Mouse (Mus musculus) forebrain, embryonic 12.5 days (tissue): ENCODE measurements around the gene Mcm3ap. TPM values are rescaled to one million over a fixed set of nuclear protein-coding genes. Genes with fewer than 3 reads are reported as not detected.

Experiments
- ATAC-seq: fragments of 200-750 bp; cut with Nextera tagmentation; 2 replicates; pipeline ENCODE4 v1.8.0; 2017; ENCODE audit warnings: moderate TSS enrichment; ENCODE audit not compliant: low FRiP score
- H3K27ac ChIP-seq: fragments of 300-500 bp; sonication (generic); 2 replicates; pipeline ENCODE4 v1.5.1; 2016; ENCODE audit warnings: mild to moderate bottlenecking
- H3K27me3 ChIP-seq: fragments of 300-500 bp; sonication (generic); 2 replicates; pipeline ENCODE4 v1.6.1; 2016; ENCODE audit warnings: mild to moderate bottlenecking
- H3K36me3 ChIP-seq: fragments of 300-500 bp; sonication (generic); replicated peaks from 2 replicates; pipeline ENCODE4 v1.6.1; 2016; ENCODE audit warnings: mild to moderate bottlenecking
- H3K4me1 ChIP-seq: fragments of 300-500 bp; sonication (generic); 2 replicates; pipeline ENCODE4 v1.6.1; 2016
- H3K4me2 ChIP-seq: fragments of 300-500 bp; sonication (generic); 2 replicates; pipeline ENCODE4 v1.6.1; 2016; ENCODE audit warnings: mild to moderate bottlenecking, moderate library complexity
- H3K4me3 ChIP-seq: fragments of 300-500 bp; sonication (generic); replicated peaks from 2 replicates; pipeline ENCODE4 v1.5.1; 2016; ENCODE audit warnings: mild to moderate bottlenecking
- H3K9ac ChIP-seq: fragments of 300-500 bp; sonication (generic); 2 replicates; pipeline ENCODE4 v1.6.1; 2016; ENCODE audit warnings: mild to moderate bottlenecking
- H3K9me3 ChIP-seq: fragments of 300-500 bp; sonication (generic); 2 replicates; pipeline ENCODE4 v1.6.1; 2016
- WGBS: fragments of 180-500 bp; shearing (Covaris S2); methylation state at CpG from one replicate; pipeline ENCODE4 v1.1.7; 2016; 5-methylcytosine and 5-hydroxymethylcytosine counted together
- polyA plus RNA-seq: library from polyadenylated mRNA; unstranded; fragments of >200 nt; fragmentation: Nextera tagmentation; extraction: Ambion mirVana; gene quantifications from 2 replicates; pipeline ENCODE4 v1.2.1, GENCODE M21; 2016

Mcm3ap gene
- polyA plus RNA-seq, 1 experiment from 2014 or later, result 93.0 TPM

DNA sequence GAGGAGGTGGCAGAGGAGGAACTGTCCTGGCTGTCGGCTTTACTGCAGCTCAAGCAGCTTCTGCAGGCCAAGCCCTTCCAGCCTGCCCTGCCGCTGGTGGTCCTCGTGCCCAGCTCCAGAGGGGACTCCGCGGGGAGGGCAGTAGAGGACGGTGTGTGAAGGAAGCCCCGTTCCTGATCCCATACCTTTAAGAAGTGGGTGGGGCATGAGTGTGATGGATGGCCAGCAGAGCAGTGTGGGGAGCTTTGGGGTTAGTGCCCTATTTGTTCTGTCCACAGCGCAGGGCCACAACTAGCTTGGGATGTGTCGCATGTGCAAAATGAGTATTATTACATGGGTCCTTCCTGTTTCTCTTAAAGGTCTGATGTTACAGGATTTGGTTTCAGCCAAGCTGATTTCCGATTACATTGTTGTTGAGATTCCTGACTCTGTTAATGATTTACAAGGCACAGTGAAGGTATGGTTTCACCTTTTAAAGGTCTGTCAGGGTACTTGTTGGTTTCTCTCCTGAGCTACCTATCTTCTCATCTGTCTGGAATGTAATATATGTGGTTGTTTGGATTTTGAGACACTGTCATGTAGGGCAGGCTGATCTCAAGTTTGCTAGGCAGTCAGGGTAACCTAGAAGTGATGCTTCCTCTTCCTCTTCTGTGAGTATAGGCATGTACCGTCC, 35.7 kb downstream of the Mcm3ap start:
- peaks cover 90% of the 10 kb centered on the region for H3K36me3 ChIP-seq
- ATAC-seq, result no peak
- no peak overlapping the region for H3K4me3 ChIP-seq

DNA sequence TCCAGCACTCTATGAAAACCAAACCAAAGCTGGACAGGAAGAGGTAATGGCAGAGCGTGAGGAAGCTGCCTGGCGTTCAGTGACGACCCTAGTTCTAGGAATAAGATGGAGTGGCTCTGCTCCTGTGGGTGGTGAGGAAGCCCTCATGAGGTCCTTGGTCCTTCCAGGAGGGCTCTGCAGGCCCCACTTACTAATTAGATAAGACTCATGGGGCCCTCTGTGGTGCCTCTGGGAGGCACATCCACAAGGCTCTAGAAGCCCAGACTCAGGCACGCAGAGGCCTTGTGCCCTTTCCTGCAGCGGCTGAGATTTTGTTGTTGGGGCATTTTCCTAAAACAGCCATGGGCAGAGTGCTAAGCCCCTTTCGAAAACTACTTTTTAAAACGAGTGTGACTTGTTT, 37.1 kb downstream of the Mcm3ap start:
- H3K4me1 ChIP-seq, result no peaks in the 10 kb centered on the region
- no peak overlapping the region for H3K4me3 ChIP-seq
- H3K9ac ChIP-seq, result no peak overlapping the region
- no peaks in the 10 kb centered on the region for H3K9me3 ChIP-seq
- ATAC-seq, result no peak
- peaks cover 86% of the 10 kb centered on the region for H3K36me3 ChIP-seq
- WGBS, result 92% methylated on average over 7 of the region's 7 CpGs
- H3K27ac ChIP-seq, result no peak overlapping the region
- H3K27me3 ChIP-seq, result no peaks in the 10 kb centered on the region
- H3K4me2 ChIP-seq, result no peak overlapping the region

More for the DNA sequence above, 35.7 kb downstream of the Mcm3ap start:
- Histone ChIP-seq H3K4me1 (no peaks in the 10 kb centered on the region), H3K27ac (no peak overlapping the region), H3K27me3 (no peaks in the 10 kb centered on the region), H3K4me2 (no peak overlapping the region), H3K9me3 (no peaks in the 10 kb centered on the region), H3K9ac (no peak overlapping the region)
- 89% methylated on average over 11 of the region's 11 CpGs for WGBS

DNA sequence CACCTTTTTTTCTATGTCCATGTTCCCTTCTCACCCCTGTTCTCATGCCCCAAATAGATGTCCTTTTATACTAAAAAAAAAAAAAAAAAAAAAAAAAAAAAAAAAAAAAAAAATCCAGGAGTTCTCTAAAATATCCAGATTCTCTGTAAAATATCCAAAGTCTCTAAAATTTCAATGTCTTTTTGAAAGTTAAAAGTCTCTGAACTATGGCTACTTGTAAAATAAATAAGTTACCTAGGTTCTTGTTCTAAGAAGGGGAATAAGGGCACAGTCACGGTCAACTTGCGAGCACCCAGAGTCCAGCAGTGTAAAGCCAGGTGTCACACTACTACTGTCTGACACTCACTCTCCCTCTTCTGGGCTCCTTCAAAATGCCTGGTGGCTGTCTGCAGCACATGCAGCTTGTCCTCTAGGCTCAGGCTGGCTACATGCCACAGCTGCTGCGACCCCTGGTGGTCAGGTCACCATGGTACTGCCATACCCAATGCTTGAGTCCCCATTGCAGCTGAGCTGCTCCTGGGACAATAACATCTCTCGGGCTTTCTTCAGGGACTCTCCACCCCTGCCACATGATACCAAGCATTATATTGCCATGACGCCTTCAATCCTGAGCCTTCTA, 44.3 kb downstream of the Mcm3ap start:
- Histone ChIP-seq H3K4me3 (no peak overlapping the region), H3K9me3 (no peaks in the 10 kb centered on the region; the same call in 1 of the 2 replicates), H3K27me3 (no peaks in the 10 kb centered on the region), H3K9ac (no peak overlapping the region), H3K36me3 (peaks cover 76% of the 10 kb centered on the region), H3K4me2 (no peak overlapping the region), H3K4me1 (no peaks in the 10 kb centered on the region), H3K27ac (no peak overlapping the region)
- peak; percentile 79 for ATAC-seq
- WGBS, result 53% methylated on average over 5 of the region's 5 CpGs

DNA sequence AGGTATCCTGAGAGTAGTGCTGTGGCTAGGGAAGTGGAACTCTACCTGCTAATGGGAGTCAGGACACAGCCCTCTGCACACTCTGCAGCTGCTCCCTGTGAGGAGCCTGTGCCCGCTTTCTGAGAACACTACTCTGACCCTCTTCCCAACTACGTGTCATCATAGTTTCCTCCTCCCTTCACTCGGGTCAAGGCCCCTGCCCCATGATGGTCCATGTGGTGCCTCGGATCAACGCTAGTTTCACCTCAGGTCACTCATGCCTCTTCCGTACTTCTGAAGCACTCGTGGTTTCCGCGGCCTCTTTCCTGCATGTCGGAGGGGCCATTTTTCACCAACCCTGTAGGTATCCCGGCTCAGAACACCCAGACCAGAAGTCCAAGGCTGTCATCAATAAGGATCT, 62.2 kb downstream of the Mcm3ap start:
- Histone ChIP-seq H3K4me2 (peak overlapping the region; percentile 76), H3K36me3 (peaks cover 28% of the 10 kb centered on the region), H3K27me3 (no peaks in the 10 kb centered on the region), H3K4me1 (peaks cover 27% of the 10 kb centered on the region), H3K9me3 (no peaks in the 10 kb centered on the region), H3K27ac (no peak overlapping the region), H3K4me3 (peak overlapping the region; percentile 74), H3K9ac (peak overlapping the region; percentile 79)
- 4% methylated on average over 11 of the region's 11 CpGs for WGBS
- ATAC-seq, result no peak

DNA sequence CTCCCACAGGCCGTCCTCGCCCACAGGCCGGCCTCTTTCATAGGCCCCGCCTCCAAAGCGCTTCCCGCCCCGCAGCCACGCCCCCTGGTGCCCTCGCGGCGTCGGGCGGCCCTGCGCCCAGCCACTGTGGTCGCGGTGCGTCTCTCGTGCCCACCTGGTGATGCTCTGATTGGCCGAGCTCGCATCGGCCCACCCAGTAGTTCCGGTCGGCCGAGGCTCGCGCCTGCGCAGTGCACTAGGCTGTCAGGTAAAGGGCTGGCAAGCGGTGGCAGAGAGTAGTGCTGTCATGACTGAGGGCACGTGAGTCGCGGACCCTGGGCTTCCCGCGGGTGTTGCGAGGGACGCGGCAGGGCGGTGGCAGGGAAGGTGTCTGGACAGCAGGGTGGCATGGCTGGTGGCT, 62.6 kb downstream of the Mcm3ap start, which contains the start of gene Lss:
Gene Lss, plus strand, starts transcription at position 214 of the 400 bp plus-strand sequence.
- ATAC-seq, result peak; percentile 100
- Histone ChIP-seq H3K4me2 (peak within 1 kb of the TSS; percentile 76), H3K36me3 (peaks cover 33% of the 10 kb centered on the region), H3K27me3 (no peaks in the 10 kb centered on the region), H3K9ac (peak within 1 kb of the TSS; percentile 79), H3K9me3 (no peaks in the 10 kb centered on the region), H3K4me1 (peaks cover 27% of the 10 kb centered on the region), H3K4me3 (peak within 1 kb of the TSS; percentile 74), H3K27ac (peak within 1 kb of the TSS; percentile 81)
- WGBS, result under 1% methylated on average over 37 of the region's 37 CpGs

DNA sequence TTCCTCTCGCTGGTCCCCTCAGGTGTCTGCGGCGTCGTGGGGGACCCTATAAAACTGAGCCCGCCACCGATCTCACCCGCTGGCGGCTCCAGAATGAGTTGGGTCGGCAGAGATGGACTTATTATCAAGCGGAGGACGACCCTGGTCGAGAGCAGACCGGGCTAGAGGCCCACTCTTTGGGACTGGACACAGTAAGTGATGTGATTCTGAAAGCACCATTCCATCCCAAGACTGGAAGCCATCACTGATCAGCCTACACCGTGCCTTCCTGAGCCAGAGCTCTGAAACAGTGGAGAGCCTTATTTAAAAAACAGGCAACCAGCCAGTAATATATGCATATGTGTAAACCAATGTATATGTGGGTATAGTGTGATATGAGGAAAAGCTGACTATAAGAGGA, 63.1 kb downstream of the Mcm3ap start:
- Histone ChIP-seq H3K4me1 (peaks cover 27% of the 10 kb centered on the region), H3K27ac (peak overlapping the region; percentile 81), H3K27me3 (no peaks in the 10 kb centered on the region), H3K9me3 (no peaks in the 10 kb centered on the region), H3K4me3 (peak overlapping the region; percentile 74), H3K36me3 (peaks cover 38% of the 10 kb centered on the region), H3K4me2 (peak overlapping the region; percentile 76), H3K9ac (peak overlapping the region; percentile 79)
- WGBS, result under 1% methylated on average over 14 of the region's 14 CpGs
- peak; percentile 49 for ATAC-seq

DNA sequence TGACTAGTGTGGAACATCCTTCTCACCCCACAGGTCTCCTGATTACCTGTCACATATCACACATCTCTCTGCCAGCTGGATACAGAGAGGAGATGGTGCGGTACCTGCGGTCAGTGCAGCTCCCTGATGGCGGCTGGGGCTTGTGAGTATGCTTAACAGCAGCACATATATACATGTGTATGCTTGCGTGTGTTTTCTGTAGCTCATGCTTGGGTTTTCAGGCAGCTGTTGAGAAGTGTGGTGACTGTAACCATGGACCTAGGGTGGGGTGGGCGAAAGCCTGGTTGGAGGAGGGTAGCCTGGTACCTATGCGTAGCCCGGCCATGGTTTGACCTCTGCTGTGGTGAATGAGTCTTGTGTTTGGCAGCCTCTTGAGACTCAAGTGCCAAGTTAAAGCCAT, 66.8 kb downstream of the Mcm3ap start:
- no peak for ATAC-seq
- 96% methylated on average over 7 of the region's 7 CpGs for WGBS
- H3K27ac ChIP-seq, result no peak overlapping the region

DNA sequence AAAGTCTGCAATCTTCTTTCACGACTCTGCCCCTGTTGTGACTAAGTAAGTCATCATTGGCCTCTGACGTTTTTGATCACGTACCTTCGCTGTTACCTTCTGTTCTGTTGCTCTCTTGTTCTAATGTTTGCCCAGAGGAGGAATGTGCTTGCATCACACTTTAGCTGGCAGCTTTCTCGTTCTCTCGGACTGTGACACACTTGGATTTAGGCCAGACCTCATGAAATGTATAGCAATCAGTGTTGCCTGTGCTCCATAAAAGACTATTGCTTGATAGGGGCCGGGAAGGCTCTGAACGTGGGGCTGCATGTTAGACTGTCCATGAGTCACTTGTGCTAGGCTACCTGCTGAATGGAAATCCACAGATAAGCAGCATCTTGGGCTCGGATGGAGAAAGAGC, 68.9 kb downstream of the Mcm3ap start:
- ATAC-seq, result no peak
- Histone ChIP-seq H3K4me1 (peaks cover 9% of the 10 kb centered on the region), H3K36me3 (peaks cover 95% of the 10 kb centered on the region), H3K27ac (no peak overlapping the region), H3K27me3 (no peaks in the 10 kb centered on the region), H3K9me3 (no peaks in the 10 kb centered on the region), H3K4me3 (no peak overlapping the region), H3K9ac (no peak overlapping the region), H3K4me2 (no peak overlapping the region)
- WGBS, result 86% methylated on average over 9 of the region's 9 CpGs

More for the DNA sequence above, 66.8 kb downstream of the Mcm3ap start:
- Histone ChIP-seq H3K36me3 (peaks cover 75% of the 10 kb centered on the region), H3K4me1 (peaks cover 25% of the 10 kb centered on the region), H3K9ac (no peak overlapping the region), H3K27me3 (no peaks in the 10 kb centered on the region), H3K4me3 (no peak overlapping the region), H3K9me3 (no peaks in the 10 kb centered on the region), H3K4me2 (no peak overlapping the region)

DNA sequence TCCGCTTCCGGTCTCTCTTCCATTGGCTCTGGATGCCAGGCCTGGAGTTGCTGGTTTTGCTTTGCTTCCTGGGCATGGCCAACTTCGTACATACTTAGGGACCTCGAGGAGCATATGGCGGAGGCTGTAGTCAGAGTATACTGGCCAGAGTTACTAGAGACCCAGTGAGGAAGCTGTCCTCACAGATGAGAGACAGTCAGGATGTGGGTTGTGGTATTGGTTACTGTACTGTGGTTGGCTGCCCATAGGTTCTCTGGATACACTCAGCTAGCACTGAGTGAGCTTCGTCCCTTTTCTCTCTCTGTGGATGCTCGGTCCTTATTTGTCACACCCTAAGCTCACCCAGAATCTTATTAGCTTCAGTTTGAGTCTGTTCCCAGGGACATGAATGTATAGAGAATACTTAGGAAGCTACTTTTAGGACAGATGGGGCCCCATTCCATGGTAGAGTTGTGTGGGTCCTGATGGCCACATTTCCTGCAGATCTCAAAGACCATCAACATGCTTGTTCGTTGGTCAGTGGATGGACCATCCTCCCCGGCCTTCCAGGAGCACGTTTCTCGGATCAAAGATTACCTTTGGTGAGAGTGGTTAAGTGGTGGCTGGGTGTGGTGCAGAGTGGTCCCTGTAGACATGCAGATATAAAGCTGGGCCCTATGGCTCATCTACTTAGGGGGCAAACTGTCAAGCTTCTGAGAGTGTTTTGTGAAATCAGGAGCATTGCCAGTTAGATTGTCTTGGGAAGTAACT, 72.8 kb downstream of the Mcm3ap start:
- ATAC-seq, result no peak
- H3K36me3 ChIP-seq, result peaks cover 100% of the 10 kb centered on the region

DNA sequence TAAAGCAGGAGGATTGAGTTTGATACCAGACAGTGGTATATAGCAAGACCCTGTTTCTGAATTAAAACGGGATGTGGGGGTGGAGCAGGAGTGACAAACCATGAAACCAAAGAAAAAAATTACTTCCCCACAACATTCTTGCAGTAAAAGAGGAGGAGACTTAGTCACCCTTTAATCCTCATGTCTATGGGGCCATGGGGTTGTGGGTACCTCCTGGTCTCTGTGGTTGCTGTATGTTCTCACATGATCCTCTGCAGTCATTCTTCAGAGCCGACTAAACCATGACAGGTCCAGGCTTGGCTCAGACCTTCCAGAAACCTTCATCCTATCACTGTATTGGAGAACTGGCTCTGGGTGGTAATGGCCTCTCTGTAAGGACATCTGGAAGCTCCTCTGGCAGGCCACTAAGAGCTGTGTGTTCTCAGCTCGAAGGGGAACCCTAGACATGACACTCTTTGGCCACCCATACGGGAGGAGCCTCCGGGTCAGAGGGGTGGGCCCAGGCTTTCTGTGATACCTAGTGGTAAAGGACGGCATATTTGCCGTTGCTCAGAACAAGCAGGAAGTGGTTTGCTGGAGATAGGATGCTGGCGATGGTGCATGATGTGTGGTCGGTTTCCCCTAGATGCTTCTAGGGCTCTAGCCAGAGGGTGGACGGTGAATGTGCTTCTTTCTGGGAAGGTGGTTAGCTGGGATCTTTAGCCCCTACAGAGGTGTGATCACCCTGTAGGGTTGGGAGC, 74.1 kb downstream of the Mcm3ap start:
- Histone ChIP-seq H3K4me3 (no peak overlapping the region), H3K27me3 (no peaks in the 10 kb centered on the region), H3K9me3 (no peaks in the 10 kb centered on the region), H3K4me1 (no peaks in the 10 kb centered on the region), H3K4me2 (no peak overlapping the region), H3K27ac (no peak overlapping the region), H3K36me3 (peaks cover 100% of the 10 kb centered on the region), H3K9ac (no peak overlapping the region)
- ATAC-seq, result no peak
- WGBS, result 92% methylated on average over 10 of the region's 10 CpGs

More for the DNA sequence above, 72.8 kb downstream of the Mcm3ap start:
- Histone ChIP-seq H3K4me2 (no peak overlapping the region), H3K4me3 (no peak overlapping the region), H3K4me1 (no peaks in the 10 kb centered on the region), H3K27ac (no peak overlapping the region), H3K9me3 (no peaks in the 10 kb centered on the region), H3K27me3 (no peaks in the 10 kb centered on the region), H3K9ac (no peak overlapping the region)
- 96% methylated on average over 11 of the region's 11 CpGs for WGBS

DNA sequence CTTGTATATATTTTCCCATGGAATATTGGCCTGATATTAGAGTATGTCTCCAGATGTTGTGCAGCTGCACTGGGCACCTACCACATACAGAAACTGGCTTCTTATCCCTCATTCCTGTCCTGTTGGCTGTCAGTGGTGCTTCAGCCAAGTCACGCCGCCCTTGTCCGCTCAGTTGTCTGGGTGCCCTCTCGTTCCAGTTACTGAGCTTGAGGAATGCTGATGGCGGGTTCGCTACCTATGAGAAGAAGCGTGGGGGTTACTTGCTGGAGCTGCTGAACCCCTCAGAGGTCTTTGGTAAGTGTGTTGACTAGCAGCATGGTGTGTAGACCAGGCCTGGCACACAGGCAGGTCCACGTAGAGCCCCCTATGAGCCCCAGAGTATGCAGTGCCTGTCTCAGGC, 77.8 kb downstream of the Mcm3ap start:
- Histone ChIP-seq H3K9ac (no peak overlapping the region), H3K36me3 (peaks cover 100% of the 10 kb centered on the region), H3K4me1 (no peaks in the 10 kb centered on the region), H3K9me3 (no peaks in the 10 kb centered on the region), H3K27ac (no peak overlapping the region), H3K4me2 (no peak overlapping the region), H3K27me3 (no peaks in the 10 kb centered on the region), H3K4me3 (no peak overlapping the region)
- no peak for ATAC-seq
- WGBS, result 95% methylated on average over 8 of the region's 8 CpGs

DNA sequence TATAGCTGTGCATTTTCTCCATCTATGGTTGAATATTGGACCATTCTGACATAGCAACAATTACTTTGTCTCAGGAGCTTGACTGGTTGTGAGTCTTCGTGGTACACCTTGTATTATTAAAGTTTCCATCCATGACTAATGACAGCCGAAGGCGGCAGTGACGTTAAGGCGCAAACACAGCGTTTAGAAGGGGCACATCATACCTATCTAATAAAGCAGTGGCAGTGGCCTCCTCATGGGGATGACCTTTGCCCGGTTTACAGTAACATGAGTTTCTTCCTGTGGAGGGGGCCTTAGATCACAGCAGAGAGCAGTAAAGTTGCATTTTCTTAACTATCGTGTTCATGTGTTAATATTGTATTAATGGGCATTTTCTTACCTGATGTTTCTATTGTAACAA, 79.5 kb downstream of the Mcm3ap start:
- Histone ChIP-seq H3K4me3 (no peak overlapping the region), H3K27me3 (no peaks in the 10 kb centered on the region), H3K4me2 (no peak overlapping the region), H3K27ac (no peak overlapping the region), H3K36me3 (peaks cover 100% of the 10 kb centered on the region), H3K9ac (no peak overlapping the region), H3K9me3 (no peaks in the 10 kb centered on the region), H3K4me1 (no peaks in the 10 kb centered on the region)
- no peak for ATAC-seq
- WGBS, result 93% methylated on average over 8 of the region's 8 CpGs
